Mouse (Mus musculus) bone marrow, adult 2 months (tissue): Measurements from ENCODE around the gene Gm4952. TPM values are rescaled to one million over a fixed set of nuclear protein-coding genes. Genes with fewer than 3 reads are reported as not detected.

Experiments used
- H3K27ac ChIP-seq: fragments of 200-500 bp; 2 replicates; pipeline ENCODE4 v1.5.1; 2012; ENCODE audit warnings: low read depth, mild to moderate bottlenecking, control low read depth, inconsistent platforms, low read length; ENCODE audit not compliant: control insufficient read depth, poor library complexity, insufficient read depth
- H3K4me1 ChIP-seq: fragments of 200-500 bp; 2 replicates; pipeline ENCODE4 v1.6.1; 2011; ENCODE audit warnings: low read length; ENCODE audit not compliant: control insufficient read depth, insufficient read depth
- H3K4me3 ChIP-seq: fragments of 200-500 bp; replicated peaks from 2 replicates; pipeline ENCODE3; 2011; ENCODE audit warnings: mild to moderate bottlenecking, low read depth, low read length, control low read depth; ENCODE audit not compliant: control insufficient read depth
- CTCF ChIP-seq: fragments of 200-500 bp; IDR thresholded peaks from 2 replicates; pipeline ENCODE4 v1.5.1; 2011; ENCODE audit warnings: low read length, control low read depth; ENCODE audit not compliant: control insufficient read depth, insufficient read depth
- POLR2A ChIP-seq: fragments of 200-500 bp; IDR thresholded peaks from 2 replicates; pipeline ENCODE4 v1.6.1; 2011; ENCODE audit warnings: low read depth, mild to moderate bottlenecking, control low read depth, low read length, borderline replicate concordance; ENCODE audit not compliant: control insufficient read depth
- WGBS: fragments of 180-500 bp; shearing (Covaris S2); methylation state at CpG from one replicate; pipeline ENCODE4 v1.1.7; 2018; 5-methylcytosine and 5-hydroxymethylcytosine counted together
- polyA plus RNA-seq: library from polyadenylated mRNA; stranded (reverse); fragments of >200 nt; gene quantifications from 2 replicates; pipeline ENCODE4 v1.2.4, GENCODE M21; 2011; ENCODE audit warnings: low replicate concordance; ENCODE audit not compliant: missing spikeins, insufficient read depth, insufficient read length

The Gm4952 gene
- polyA plus RNA-seq, 1 experiment, result not detected

GRCm38 (mm10) chr19:12677812-12678211 is 78.0 kb downstream of the Gm4952 start, which contains the start of gene Olfr1443:
Gene Olfr1443, plus strand, starts transcription at chr19:12678112.
- Histone ChIP-seq H3K4me1 (no peaks in the 10 kb centered on the region), H3K27ac (no peak within 1 kb of the TSS), H3K4me3 (no peak within 1 kb of the TSS)
- TF ChIP-seq CTCF (no peak), POLR2A (no peak)
- 52% methylated on average over 3 of the region's 3 CpGs for WGBS

Other genes starting within 250 kb of the Gm4952 start
- gene Olfr1440, start 212.7 kb upstream of the Gm4952 start, polyA plus RNA-seq, result 0.70 and 1.5 TPM in 2 replicates
- gene Olfr1441, start 182.5 kb upstream of the Gm4952 start, polyA plus RNA-seq, result not detected in 2 replicates
- gene Pfpl, start 172.1 kb upstream of the Gm4952 start, polyA plus RNA-seq, result not detected in 2 replicates
- gene Mpeg1, start 139.2 kb upstream of the Gm4952 start, polyA plus RNA-seq, result 20.5 and 54.7 TPM in 2 replicates
- gene Dtx4, start 98.5 kb upstream of the Gm4952 start, polyA plus RNA-seq, result 2.3 and 6.7 TPM in 2 replicates
- gene Fam111a, start 54.2 kb upstream of the Gm4952 start, polyA plus RNA-seq, result 42.1 and 61.9 TPM in 2 replicates
- gene Glyat, start 33.3 kb downstream of the Gm4952 start, polyA plus RNA-seq, result 0.45 and 2.5 TPM in 2 replicates
- gene Olfr1442, start 70.5 kb downstream of the Gm4952 start, polyA plus RNA-seq, result not detected in 2 replicates
- gene Olfr1443, start 78.1 kb downstream of the Gm4952 start, polyA plus RNA-seq, result not detected in 2 replicates
- gene Keg1, start 95.8 kb downstream of the Gm4952 start, polyA plus RNA-seq, result 9.3 TPM in 1 of 2 replicates, not detected in the other
- 1.8 and 2.0 TPM in 2 replicates for gene Cntf, start 165.7 kb downstream of the Gm4952 start, polyA plus RNA-seq
- gene Zfp91, start 196.2 kb downstream of the Gm4952 start, polyA plus RNA-seq, result 45.6 and 46.7 TPM in 2 replicates
- 4.2 and 12.3 TPM in 2 replicates for gene Lpxn, start 196.2 kb downstream of the Gm4952 start, polyA plus RNA-seq
- 2.2 and 4.3 TPM in 2 replicates for gene Gm5244, start 246.7 kb downstream of the Gm4952 start, polyA plus RNA-seq